Mouse (Mus musculus): ENCODE data around the gene Dmrt1.

The Dmrt1 gene

GRCm38 (mm10) chr19:25635119-25635518 is 129.7 kb downstream of the Dmrt1 start:
- no peak for DNase-seq (ENCODE audit: low read depth, low spot score)
- no peaks in the 10 kb centered on the region for H3K36me3 ChIP-seq (ENCODE audit: control insufficient read depth, insufficient read depth, low read length, poor library complexity, severe bottlenecking)

GRCm38 (mm10) chr19:25635622-25636244 is 130.3 kb downstream of the Dmrt1 start:
- H3K36me3 ChIP-seq (ENCODE audit: control insufficient read depth, insufficient read depth, low read length, poor library complexity, severe bottlenecking), result no peaks in the 10 kb centered on the region
- peak; percentile 64 for DNase-seq (ENCODE audit: low read depth, low spot score)

More at GRCm38 (mm10) chr19:25635119-25635518, 129.7 kb downstream of the Dmrt1 start:
- no peaks in the 10 kb centered on the region for H3K27me3 ChIP-seq (ENCODE audit: control insufficient read depth, insufficient read depth, low read length, poor library complexity, severe bottlenecking)

GRCm38 (mm10) chr19:25638766-25639361 is 133.4 kb downstream of the Dmrt1 start:
- Histone ChIP-seq H3K36me3 (ENCODE audit: control insufficient read depth, insufficient read depth, low read length, poor library complexity, severe bottlenecking) (no peaks in the 10 kb centered on the region), H3K27me3 (ENCODE audit: control insufficient read depth, insufficient read depth, low read length, poor library complexity, severe bottlenecking) (no peaks in the 10 kb centered on the region)

More at GRCm38 (mm10) chr19:25635622-25636244, 130.3 kb downstream of the Dmrt1 start:
- no peaks in the 10 kb centered on the region for H3K27me3 ChIP-seq (ENCODE audit: control insufficient read depth, insufficient read depth, low read length, poor library complexity, severe bottlenecking)

DNA sequence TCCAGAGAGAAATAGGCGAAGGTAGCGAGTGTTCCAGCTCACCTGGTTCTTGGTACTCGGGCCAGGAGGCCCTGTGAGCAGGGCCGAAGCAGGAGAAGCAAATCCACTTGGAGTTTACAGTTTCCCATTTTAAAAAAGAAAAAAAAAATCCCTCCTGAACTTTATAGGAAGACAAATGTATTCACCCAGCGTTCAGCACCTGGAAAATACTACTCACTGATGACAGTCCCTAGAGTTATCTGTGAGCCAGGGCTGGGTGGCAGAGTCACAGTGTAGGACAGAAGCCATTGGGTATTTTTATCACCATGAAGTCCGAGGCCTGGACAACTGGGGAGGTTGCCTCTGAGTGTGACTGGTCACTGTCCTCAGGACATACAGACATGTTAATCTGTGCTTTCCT is 136.4 kb downstream of the Dmrt1 start:
- no peak for DNase-seq (ENCODE audit: low read depth, low spot score)
- Histone ChIP-seq H3K36me3 (ENCODE audit: control insufficient read depth, insufficient read depth, low read length, poor library complexity, severe bottlenecking) (no peaks in the 10 kb centered on the region), H3K27me3 (ENCODE audit: control insufficient read depth, insufficient read depth, low read length, poor library complexity, severe bottlenecking) (no peaks in the 10 kb centered on the region)

More at GRCm38 (mm10) chr19:25638766-25639361, 133.4 kb downstream of the Dmrt1 start:
- no peak for DNase-seq (ENCODE audit: low read depth, low spot score)

DNA sequence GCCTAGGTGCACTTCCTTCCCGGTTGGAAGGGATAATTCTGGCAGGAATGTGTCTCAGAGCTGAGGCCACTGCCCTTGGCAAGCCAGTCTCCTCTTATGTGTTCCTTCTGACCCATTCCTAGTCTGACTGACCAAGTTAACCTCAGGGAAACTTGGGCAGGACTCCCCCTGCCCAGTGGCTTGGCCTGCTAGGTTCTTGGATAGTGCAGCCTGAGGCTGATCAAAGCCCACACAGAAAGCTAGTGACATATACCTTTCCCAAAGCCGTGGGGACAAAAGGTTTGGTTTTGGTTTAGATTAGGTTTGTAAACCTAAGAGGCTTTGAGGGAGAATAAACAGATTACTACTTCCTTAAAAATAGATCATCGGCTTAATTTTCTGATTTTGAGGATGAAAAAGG is 141.7 kb downstream of the Dmrt1 start:
- H3K27me3 ChIP-seq (ENCODE audit: control insufficient read depth, insufficient read depth, low read length, poor library complexity, severe bottlenecking), result no peaks in the 10 kb centered on the region
- DNase-seq (ENCODE audit: low read depth, low spot score), result no peak
- no peaks in the 10 kb centered on the region for H3K36me3 ChIP-seq (ENCODE audit: control insufficient read depth, insufficient read depth, low read length, poor library complexity, severe bottlenecking)

- DNase-seq (ENCODE audit: low read depth, low spot score), result no peak
- H3K36me3 ChIP-seq (ENCODE audit: control insufficient read depth, insufficient read depth, low read length, poor library complexity, severe bottlenecking), result no peaks in the 10 kb centered on the region
- no peaks in the 10 kb centered on the region for H3K27me3 ChIP-seq (ENCODE audit: control insufficient read depth, insufficient read depth, low read length, poor library complexity, severe bottlenecking)
These were observed 143.3 kb downstream of the Dmrt1 start for GRCm38 (mm10) chr19:25648701-25649100.

DNA sequence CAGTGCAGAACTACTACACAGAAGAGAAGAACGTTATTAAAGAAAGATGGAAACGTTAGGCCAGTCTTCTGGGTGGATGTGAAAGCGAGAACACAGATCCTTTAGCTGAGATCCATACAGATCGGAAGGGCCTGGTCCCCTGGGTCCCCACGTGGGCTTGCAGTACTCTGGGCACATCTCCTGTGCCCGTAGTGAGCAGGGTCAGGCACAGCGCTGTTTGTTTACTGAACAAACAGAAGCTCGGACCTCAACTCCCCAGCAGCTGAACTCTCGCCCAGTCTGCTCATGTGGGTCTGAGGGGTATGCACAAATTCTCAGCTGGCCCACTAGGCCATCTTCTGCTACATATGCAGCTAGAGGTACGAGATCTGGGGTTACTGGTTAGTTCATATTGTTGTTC is 145.1 kb downstream of the Dmrt1 start:
- Histone ChIP-seq H3K36me3 (ENCODE audit: control insufficient read depth, insufficient read depth, low read length, poor library complexity, severe bottlenecking) (no peaks in the 10 kb centered on the region), H3K27me3 (ENCODE audit: control insufficient read depth, insufficient read depth, low read length, poor library complexity, severe bottlenecking) (no peaks in the 10 kb centered on the region)
- no peak for DNase-seq (ENCODE audit: low read depth, low spot score)

DNA sequence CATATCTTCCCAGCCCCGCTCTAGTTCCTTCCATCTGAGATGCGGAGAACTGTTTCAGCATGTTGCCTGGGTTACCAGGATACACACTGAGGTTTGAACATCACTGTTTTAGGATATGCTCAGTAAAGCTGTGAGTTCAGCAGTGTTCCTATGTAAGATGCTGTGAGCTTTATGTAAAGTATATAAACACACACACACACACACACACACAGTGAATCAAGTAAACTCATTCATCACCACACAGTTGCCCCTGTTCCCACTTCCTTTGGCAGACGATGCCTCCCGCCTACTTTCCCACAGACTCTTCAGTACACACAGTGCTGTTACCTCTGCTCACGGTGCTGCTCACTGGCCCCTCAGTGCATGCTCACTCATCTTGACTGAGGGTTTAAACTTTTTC is 147.1 kb downstream of the Dmrt1 start:
- no peak for DNase-seq (ENCODE audit: low read depth, low spot score)
- Histone ChIP-seq H3K36me3 (ENCODE audit: control insufficient read depth, insufficient read depth, low read length, poor library complexity, severe bottlenecking) (no peaks in the 10 kb centered on the region), H3K27me3 (ENCODE audit: control insufficient read depth, insufficient read depth, low read length, poor library complexity, severe bottlenecking) (no peaks in the 10 kb centered on the region)
